In genomic region chr11:63061446-63061845, GRCm38 (mm10) we compare ENCODE assay signal across 11 mouse cellular contexts. TPM values are rescaled to one million over a fixed set of nuclear protein-coding genes. Genes with fewer than 3 reads are reported as not detected.
DNase-seq lines count a peak whose midpoint lies in the region; ATAC-seq and TF ChIP-seq lines count a peak whose summit lies in the region.
"Had no signal": no experiment of that assay in that cellular context is flagged by ENCODE, and none has a peak within 500 bp of the region (broad histone marks: within the 10 kb centered on the region; RNA-seq: fewer than 3 reads in every experiment).

Gene Tekt3, plus strand, starts transcription at chr11:63061654.

- 0 out of 2 replicates have a peak, but pooled peaks cover 3% of the 10 kb centered on the region for H3K4me1 ChIP-seq in lung, postnatal 0 days (ENCODE audit: insufficient read depth, low read depth, low read length)

- H3K27me3 ChIP-seq in lung, postnatal 0 days (replicated peaks; ENCODE audit: insufficient read depth, low read length) = no peaks in the 10 kb centered on the region

- TF ChIP-seq CTCF in lung, postnatal 0 days (IDR thresholded peaks at IDR 0.05) = no peak

- H3K27ac ChIP-seq in lung, postnatal 0 days (ENCODE audit: low read length) = no peak within 1 kb of the TSS

- no peak for TF ChIP-seq EP300 in lung, postnatal 0 days (IDR thresholded peaks at IDR 0.05)

- no peak within 1 kb of the TSS for H3K9ac ChIP-seq in lung, postnatal 0 days (replicated peaks; ENCODE audit: low read depth)

- no peak within 1 kb of the TSS for H3K4me2 ChIP-seq in lung, postnatal 0 days (replicated peaks; ENCODE audit: low read depth, low read length)

- 0 out of 2 replicates have a peak, but pooled peaks have one; percentile 49 for ATAC-seq in lung, postnatal 0 days

- no peak within 1 kb of the TSS for H3K4me3 ChIP-seq in lung, postnatal 0 days (ENCODE audit: low read depth, low read length)

- H3K9me3 ChIP-seq in lung, postnatal 0 days (ENCODE audit: low read length) = no peaks in the 10 kb centered on the region

- H3K36me3 ChIP-seq in lung, postnatal 0 days (ENCODE audit: insufficient read depth, low read length) = no peaks in the 10 kb centered on the region

- peak; percentile 23 for DNase-seq in adrenal gland, postnatal 10 days
- DNase-seq in adrenal gland, postnatal 4 days (ENCODE audit: low spot score in 2 of 2) = no peak
- peak; percentile 21 for DNase-seq in right cerebral cortex, postnatal 14 days
- DNase-seq in right cerebral cortex, adult 18-20 months = no peak
- DNase-seq in lung, postnatal 0 days (ENCODE audit: low spot score) = no peak
- DNase-seq in testis, postnatal 14 days (ENCODE audit: low spot score) = peak; percentile 49
- DNase-seq in thymus, postnatal 0 days (ENCODE audit: low spot score) = no peak
- DNase-seq in layer of hippocampus, postnatal 14 days (ENCODE audit: low spot score in 2 of 2) = no peak
- DNase-seq: adrenal gland, adult 2 months; thymus, postnatal 14 days had no signal

- 13% methylated on average over 17 of the region's 17 CpGs for whole genome bisulfite sequencing in lung, postnatal 0 days

RNA-seq across cellular contexts. Expression of gene Tekt3, which starts in this region (rescaled TPM):
- not detected for total RNA-seq in adrenal gland, postnatal 10 days (2021)
- total RNA-seq in adrenal gland, postnatal 4 days (2021) = not detected
- polyA plus RNA-seq in lung, postnatal 0 days (2015; fragmentation: Nextera tagmentation; extraction: Ambion mirVana) = 0.55 and 0.79 TPM in 2 replicates
- 0.06 TPM in 1 of 2 replicates, not detected in the other for polyA plus RNA-seq in thymus, postnatal 0 days (2015; fragmentation: Nextera tagmentation; extraction: Ambion mirVana)
- total RNA-seq in layer of hippocampus, postnatal 14 days (2021) = under 1 TPM in 1 of 2 experiments, not detected in 1; 0.36 TPM
- total RNA-seq: adrenal gland, adult 2 months had no signal
- polyA plus RNA-seq: adrenal gland, adult 2 months; large intestine, adult 2 months had no signal

Comparison
In these comparisons a context has a peak if more than half of its experiments do, and no peak if none do; other contexts are left out.
1. DNase-seq: peak in right cerebral cortex, postnatal 14 days (single experiment) and testis, postnatal 14 days (single experiment); none in adrenal gland, postnatal 4 days (0 of 2), right cerebral cortex, adult 18-20 months (single experiment), lung, postnatal 0 days (single experiment), thymus, postnatal 0 days (single experiment) and layer of hippocampus, postnatal 14 days (0 of 2).
2. Peak in DNase-seq in adrenal gland, postnatal 10 days; RNA of the gene not detected or under 1 TPM.
3. Peak in ATAC-seq in lung, postnatal 0 days; RNA of the gene not detected or under 1 TPM.